Mouse (Mus musculus) midbrain, embryonic 13.5 days (tissue): ENCODE data around the gene Olfr1132. TPM values are rescaled to one million over a fixed set of nuclear protein-coding genes. Genes with fewer than 3 reads are reported as not detected.
"Not testable (repeated sequence)": the region's sequence is repeated elsewhere in the genome, so short reads cannot be mapped to it uniquely, and the experiment has no call there.

Experiments used
- ATAC-seq: fragments of 200-750 bp; cut with Nextera tagmentation; 2 replicates; pipeline ENCODE4 v1.8.0; 2017; ENCODE audit warnings: mild to moderate bottlenecking, moderate TSS enrichment, moderate library complexity
- H3K27ac ChIP-seq: fragments of 300-500 bp; sonication (generic); 2 replicates; pipeline ENCODE4 v1.5.1; 2015; ENCODE audit warnings: inconsistent platforms, mild to moderate bottlenecking, moderate library complexity
- H3K27me3 ChIP-seq: fragments of 300-500 bp; sonication (generic); 2 replicates; pipeline ENCODE4 v1.6.1; 2015; ENCODE audit warnings: mild to moderate bottlenecking, inconsistent platforms
- H3K36me3 ChIP-seq: fragments of 300-500 bp; sonication (generic); 2 replicates; pipeline ENCODE4 v1.6.1; 2015; ENCODE audit warnings: mild to moderate bottlenecking, inconsistent platforms
- H3K4me1 ChIP-seq: fragments of 300-500 bp; sonication (generic); replicated peaks from 2 replicates; pipeline ENCODE4 v1.6.1; 2015; ENCODE audit warnings: inconsistent platforms
- H3K4me2 ChIP-seq: fragments of 300-500 bp; sonication (generic); replicated peaks from 2 replicates; pipeline ENCODE4 v1.6.1; 2015; ENCODE audit warnings: moderate library complexity, mild to moderate bottlenecking, inconsistent platforms
- H3K4me3 ChIP-seq: fragments of 300-500 bp; sonication (generic); replicated peaks from 2 replicates; pipeline ENCODE4 v1.5.1; 2015; ENCODE audit warnings: mild to moderate bottlenecking, inconsistent platforms
- H3K9ac ChIP-seq: fragments of 300-500 bp; sonication (generic); replicated peaks from 2 replicates; pipeline ENCODE4 v1.6.1; 2015; ENCODE audit warnings: mild to moderate bottlenecking, inconsistent platforms
- H3K9me3 ChIP-seq: fragments of 300-500 bp; sonication (generic); 2 replicates; pipeline ENCODE4 v1.6.1; 2016; ENCODE audit warnings: mild to moderate bottlenecking, inconsistent platforms
- whole genome bisulfite sequencing: fragments of 180-500 bp; shearing (Covaris S2); methylation state at CpG from one replicate; pipeline ENCODE4 v1.1.7; 2015; 5-methylcytosine and 5-hydroxymethylcytosine counted together
- polyA plus RNA-seq: library from polyadenylated mRNA; unstranded; fragments of >200 nt; fragmentation: Nextera tagmentation; extraction: Ambion mirVana; gene quantifications from 2 replicates; pipeline ENCODE4 v1.2.1, GENCODE M21; 2015

Gene Olfr1132
- polyA plus RNA-seq, result not detected in 2 replicates

- H3K27me3 ChIP-seq, result no peaks in the 10 kb centered on the region
- H3K4me1 ChIP-seq, result no peaks in the 10 kb centered on the region
- H3K9me3 ChIP-seq, result no peaks in the 10 kb centered on the region
- H3K9ac ChIP-seq, result no peak within 1 kb of the TSS
- no peaks in the 10 kb centered on the region for H3K36me3 ChIP-seq
- ATAC-seq, result no peak
- H3K4me2 ChIP-seq, result no peak within 1 kb of the TSS
- no peak within 1 kb of the TSS for H3K27ac ChIP-seq
- no peak within 1 kb of the TSS for H3K4me3 ChIP-seq
Measured at GRCm38 (mm10) chr2:87637435-87637834, at the start of gene Olfr1132. TSS of gene Olfr1132 (minus strand) at chr2:87637535.

GRCm38 (mm10) chr2:87673564-87673963, 36.2 kb upstream of the Olfr1132 start, which contains the start of gene Olfr1135:
TSS of gene Olfr1135 (minus strand) at chr2:87673664.
- no peak within 1 kb of the TSS for H3K4me2 ChIP-seq
- 26% methylated on average over 1 of the region's 1 CpGs for WGBS
- no peak within 1 kb of the TSS for H3K4me3 ChIP-seq
- no peaks in the 10 kb centered on the region for H3K36me3 ChIP-seq
- no peak within 1 kb of the TSS for H3K27ac ChIP-seq
- H3K9ac ChIP-seq, result no peak within 1 kb of the TSS
- no peaks in the 10 kb centered on the region for H3K9me3 ChIP-seq
- ATAC-seq, result no peak
- H3K27me3 ChIP-seq, result no peaks in the 10 kb centered on the region
- H3K4me1 ChIP-seq, result no peaks in the 10 kb centered on the region

GRCm38 (mm10) chr2:87658360-87658759, 21.0 kb upstream of the Olfr1132 start, which contains the start of gene Olfr1134:
TSS of gene Olfr1134 (minus strand) at chr2:87658460.
- Histone ChIP-seq H3K9me3 (no peaks in the 10 kb centered on the region), H3K27ac (no peak within 1 kb of the TSS), H3K4me1 (no peaks in the 10 kb centered on the region), H3K9ac (no peak within 1 kb of the TSS), H3K4me3 (no peak within 1 kb of the TSS), H3K36me3 (no peaks in the 10 kb centered on the region), H3K4me2 (no peak within 1 kb of the TSS), H3K27me3 (no peaks in the 10 kb centered on the region)
- ATAC-seq, result no peak
- WGBS, result 83% methylated on average over 2 of the region's 2 CpGs

GRCm38 (mm10) chr2:87647274-87647673, 9.9 kb upstream of the Olfr1132 start, which contains the start of gene Olfr1133:
TSS of gene Olfr1133 (minus strand) at chr2:87647374.
- H3K27ac ChIP-seq, result no peak within 1 kb of the TSS

GRCm38 (mm10) chr2:87642441-87642840, 5.1 kb upstream of the Olfr1132 start:
- H3K9ac ChIP-seq, result no peak overlapping the region
- no peak overlapping the region for H3K27ac ChIP-seq
- H3K4me3 ChIP-seq, result no peak overlapping the region
- no peaks in the 10 kb centered on the region for H3K27me3 ChIP-seq
- no peaks in the 10 kb centered on the region for H3K9me3 ChIP-seq
- ATAC-seq, result no peak
- H3K4me1 ChIP-seq, result no peaks in the 10 kb centered on the region
- H3K36me3 ChIP-seq, result no peaks in the 10 kb centered on the region
- H3K4me2 ChIP-seq, result no peak overlapping the region

More at GRCm38 (mm10) chr2:87647274-87647673, 9.9 kb upstream of the Olfr1132 start, which contains the start of gene Olfr1133:
- no peak for ATAC-seq
- H3K9me3 ChIP-seq, result no peaks in the 10 kb centered on the region; the same call in 1 of the 2 replicates
- no peak within 1 kb of the TSS for H3K4me3 ChIP-seq
- no peak within 1 kb of the TSS for H3K9ac ChIP-seq
- H3K4me1 ChIP-seq, result no peaks in the 10 kb centered on the region
- H3K4me2 ChIP-seq, result no peak within 1 kb of the TSS
- no peaks in the 10 kb centered on the region for H3K36me3 ChIP-seq
- H3K27me3 ChIP-seq, result no peaks in the 10 kb centered on the region

- H3K4me1 ChIP-seq, result no peaks in the 10 kb centered on the region
- no peak within 1 kb of the TSS for H3K9ac ChIP-seq
- no peak within 1 kb of the TSS for H3K4me2 ChIP-seq
- ATAC-seq, result no peak
- H3K9me3 ChIP-seq, result no peaks in the 10 kb centered on the region
- no peak within 1 kb of the TSS for H3K4me3 ChIP-seq
- no peaks in the 10 kb centered on the region for H3K27me3 ChIP-seq
- no peak within 1 kb of the TSS for H3K27ac ChIP-seq
- WGBS, result 71% methylated on average over 3 of the region's 3 CpGs
- no peaks in the 10 kb centered on the region for H3K36me3 ChIP-seq
Measured at GRCm38 (mm10) chr2:87626804-87627203, 10.5 kb downstream of the Olfr1132 start, which contains the start of gene Olfr1131. TSS of gene Olfr1131 (plus strand) at chr2:87627104.

- H3K27me3 ChIP-seq, H3K4me2 ChIP-seq, H3K27ac ChIP-seq, H3K9me3 ChIP-seq, H3K4me1 ChIP-seq, ATAC-seq, H3K4me3 ChIP-seq, H3K36me3 ChIP-seq, H3K9ac ChIP-seq: not testable (repeated sequence)
Measured at GRCm38 (mm10) chr2:87605912-87606311, 31.4 kb downstream of the Olfr1132 start, which contains the start of gene Olfr1130. TSS of gene Olfr1130 (plus strand) at chr2:87606212.

Other genes with a start within 250 kb of the Olfr1132 start
- gene Olfr1123, start 220.9 kb downstream of the Olfr1132 start, polyA plus RNA-seq, result not detected in 2 replicates
- gene Olfr1124, start 207.3 kb downstream of the Olfr1132 start, polyA plus RNA-seq, result 0.07 TPM in 1 of 2 replicates, not detected in the other
- not detected in 2 replicates for gene Olfr1126, start 183.6 kb downstream of the Olfr1132 start, polyA plus RNA-seq
- gene Pramel7, start 140.4 kb downstream of the Olfr1132 start, polyA plus RNA-seq, result not detected in 2 replicates
- gene Pramel6, start 131.0 kb downstream of the Olfr1132 start, polyA plus RNA-seq, result not detected in 2 replicates
- gene Olfr153, start 105.7 kb downstream of the Olfr1132 start, polyA plus RNA-seq, result not detected in 2 replicates
- not detected in 2 replicates for gene Olfr1128, start 92.0 kb downstream of the Olfr1132 start, polyA plus RNA-seq
- not detected in 2 replicates for gene Olfr1129, start 63.6 kb downstream of the Olfr1132 start, polyA plus RNA-seq
- gene Olfr1130, start 31.3 kb downstream of the Olfr1132 start, polyA plus RNA-seq, result not detected in 2 replicates
- not detected in 2 replicates for gene Olfr1131, start 10.4 kb downstream of the Olfr1132 start, polyA plus RNA-seq
- not detected in 2 replicates for gene Olfr1133, start 9.8 kb upstream of the Olfr1132 start, polyA plus RNA-seq
- not detected in 2 replicates for gene Olfr1134, start 20.9 kb upstream of the Olfr1132 start, polyA plus RNA-seq
- not detected in 2 replicates for gene Olfr1135, start 36.1 kb upstream of the Olfr1132 start, polyA plus RNA-seq
- gene Olfr1136, start 56.4 kb upstream of the Olfr1132 start, polyA plus RNA-seq, result not detected in 2 replicates
- not detected in 2 replicates for gene Olfr1137, start 75.6 kb upstream of the Olfr1132 start, polyA plus RNA-seq
- not detected in 2 replicates for gene Olfr1138, start 102.4 kb upstream of the Olfr1132 start, polyA plus RNA-seq
- not detected in 2 replicates for gene Olfr1140, start 106.2 kb upstream of the Olfr1132 start, polyA plus RNA-seq
- not detected in 2 replicates for gene Olfr1141, start 116.5 kb upstream of the Olfr1132 start, polyA plus RNA-seq
- not detected in 2 replicates for gene Olfr152, start 141.9 kb upstream of the Olfr1132 start, polyA plus RNA-seq
- not detected in 2 replicates for gene Olfr1143, start 163.1 kb upstream of the Olfr1132 start, polyA plus RNA-seq
- gene Olfr1145, start 172.3 kb upstream of the Olfr1132 start, polyA plus RNA-seq, result not detected in 2 replicates
- not detected in 2 replicates for gene Olfr1148, start 193.0 kb upstream of the Olfr1132 start, polyA plus RNA-seq
- gene Olfr1150-ps1, start 206.5 kb upstream of the Olfr1132 start, polyA plus RNA-seq, result not detected in 2 replicates
- not detected in 2 replicates for gene Olfr1151, start 218.3 kb upstream of the Olfr1132 start, polyA plus RNA-seq
- gene Olfr1152, start 229.0 kb upstream of the Olfr1132 start, polyA plus RNA-seq, result not detected in 2 replicates